Mouse (Mus musculus): ENCODE results near the gene Aldh18a1. TPM values are rescaled to one million over a fixed set of nuclear protein-coding genes. Genes with fewer than 3 reads are reported as not detected.

The Aldh18a1 gene
- polyA plus RNA-seq, 1 experiment, result 1.1 TPM

- Histone ChIP-seq H3K27ac (replicated peaks; ENCODE audit: low read depth, low read length) (no peak overlapping the region), H3K4me1 (ENCODE audit: control insufficient read depth, insufficient read depth, insufficient read length, low read length) (no peaks in the 10 kb centered on the region), H3K4me3 (ENCODE audit: insufficient read depth, low read depth, low read length) (no peak overlapping the region)
These were observed 32.2 kb downstream of the Aldh18a1 start for GRCm38 (mm10) chr19:40556029-40556428.

- Histone ChIP-seq H3K4me1 (ENCODE audit: control insufficient read depth, insufficient read depth, insufficient read length, low read length) (no peaks in the 10 kb centered on the region), H3K4me3 (ENCODE audit: insufficient read depth, low read depth, low read length) (no peak overlapping the region), H3K27ac (replicated peaks; ENCODE audit: low read depth, low read length) (no peak overlapping the region)
These were observed 33.1 kb downstream of the Aldh18a1 start for GRCm38 (mm10) chr19:40555136-40555535.

DNA sequence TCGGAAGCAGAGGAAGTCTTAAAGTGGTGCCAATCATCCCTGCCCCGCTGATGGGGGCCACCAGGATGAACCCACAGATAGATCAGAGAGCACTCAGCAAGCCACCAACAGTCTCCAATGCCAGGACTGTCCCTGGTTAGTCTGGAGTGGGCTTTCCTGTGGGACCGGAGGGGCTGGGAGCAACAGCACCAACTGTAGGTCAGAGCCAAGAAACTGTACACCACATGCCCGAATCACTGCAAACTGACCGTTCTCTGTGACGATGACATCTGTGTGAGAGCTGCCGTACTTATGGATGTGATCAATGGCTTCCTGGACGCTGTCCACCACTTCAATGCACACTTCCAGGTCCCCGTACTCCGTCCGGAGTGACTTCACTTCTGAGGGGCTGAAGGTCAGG is 33.9 kb downstream of the Aldh18a1 start:
- Histone ChIP-seq H3K4me3 (ENCODE audit: insufficient read depth, low read depth, low read length) (no peak overlapping the region), H3K4me1 (ENCODE audit: control insufficient read depth, insufficient read depth, insufficient read length, low read length) (no peaks in the 10 kb centered on the region), H3K27ac (replicated peaks; ENCODE audit: low read depth, low read length) (no peak overlapping the region)

DNA sequence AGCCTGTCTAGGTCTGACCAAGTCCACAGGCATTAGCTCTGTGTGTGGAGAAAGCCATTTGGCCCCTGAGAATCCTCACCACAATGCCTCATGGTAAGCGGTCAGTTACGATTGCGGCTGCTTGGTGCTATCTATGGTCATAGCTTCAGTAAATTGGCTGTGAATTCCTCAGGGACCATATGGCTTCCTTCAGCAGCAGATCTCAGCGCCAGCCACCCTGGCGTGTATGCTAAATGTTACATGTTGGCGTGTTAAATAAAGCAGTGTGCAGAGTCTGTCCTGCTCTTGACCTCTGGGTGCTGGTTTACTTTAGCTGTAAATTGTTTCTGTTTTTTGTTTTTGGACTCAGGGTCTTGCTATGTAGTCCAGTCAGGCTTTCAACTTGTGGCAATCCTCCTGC is 34.4 kb downstream of the Aldh18a1 start:
- Histone ChIP-seq H3K4me1 (ENCODE audit: control insufficient read depth, insufficient read depth, insufficient read length, low read length) (no peaks in the 10 kb centered on the region), H3K4me3 (ENCODE audit: insufficient read depth, low read depth, low read length) (no peak overlapping the region), H3K27ac (replicated peaks; ENCODE audit: low read depth, low read length) (no peak overlapping the region)

DNA sequence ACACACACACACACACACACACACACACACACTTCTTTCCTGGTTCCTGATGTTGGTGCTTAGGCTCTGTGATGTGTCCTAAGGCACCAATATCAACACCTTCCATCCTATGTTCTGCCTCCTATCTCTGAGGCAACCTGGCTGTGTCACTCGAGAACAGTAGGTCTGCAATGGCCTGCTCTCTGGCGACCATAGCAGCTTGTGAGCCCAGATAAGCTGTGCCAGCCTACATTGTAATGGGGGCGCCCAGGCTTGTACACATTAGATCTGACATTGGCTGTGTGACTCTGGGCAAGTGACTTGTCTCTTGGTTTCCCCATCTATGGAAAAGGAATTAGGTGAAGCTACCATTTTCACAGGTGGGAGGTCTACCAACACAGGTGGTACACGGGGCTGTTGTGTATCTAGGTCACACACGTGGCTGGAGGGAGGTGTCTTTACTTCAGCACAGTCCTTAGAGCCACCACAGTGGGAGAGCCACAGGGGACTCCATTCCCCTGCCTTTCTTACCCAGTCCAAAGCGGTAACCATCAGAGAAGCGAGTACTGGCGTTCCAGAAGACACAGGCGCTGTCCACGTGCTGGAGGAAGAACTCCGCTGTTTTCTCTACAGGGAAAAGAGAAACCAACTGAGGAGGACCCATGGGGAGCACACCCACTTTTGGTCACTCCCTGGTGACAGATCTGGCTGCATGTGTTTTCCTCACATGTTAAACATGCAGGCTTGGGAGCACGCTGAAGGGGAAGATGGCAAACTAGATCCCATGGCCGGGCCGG is 35.1 kb downstream of the Aldh18a1 start:
- Histone ChIP-seq H3K4me1 (ENCODE audit: control insufficient read depth, insufficient read depth, insufficient read length, low read length) (no peaks in the 10 kb centered on the region), H3K27ac (replicated peaks; ENCODE audit: low read depth, low read length) (no peak overlapping the region), H3K4me3 (ENCODE audit: insufficient read depth, low read depth, low read length) (no peak overlapping the region)

DNA sequence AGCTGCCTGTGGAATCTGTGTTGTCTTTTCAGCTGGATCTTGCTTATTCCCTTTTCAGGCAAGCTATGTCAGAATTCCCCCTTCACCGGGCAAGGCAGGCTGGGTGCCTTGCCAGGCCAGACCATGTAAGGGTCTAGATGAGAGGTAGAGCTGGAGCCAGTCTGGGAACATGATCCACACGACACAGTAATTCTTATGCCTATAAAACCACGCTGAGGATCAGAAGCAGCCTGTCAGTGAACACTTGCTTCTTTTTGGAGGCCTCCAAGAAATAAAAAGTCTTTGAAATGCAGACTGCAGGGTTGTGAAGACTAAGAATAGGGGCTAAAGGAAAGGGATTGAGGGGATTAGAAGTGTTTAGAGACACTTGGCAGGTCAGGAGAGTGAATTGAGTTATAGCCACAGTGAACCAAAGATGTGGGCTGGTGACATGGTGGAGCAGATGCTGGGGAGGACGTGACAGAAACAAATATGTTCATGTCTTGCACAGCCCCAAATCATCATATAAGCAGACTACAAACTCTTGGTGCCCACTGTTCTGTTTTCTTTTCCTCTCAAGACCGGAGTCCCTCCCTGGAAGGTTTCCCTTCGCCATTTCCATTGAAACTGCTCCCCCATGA is 38.6 kb downstream of the Aldh18a1 start:
- no peak overlapping the region for H3K4me3 ChIP-seq (ENCODE audit: insufficient read depth, low read depth, low read length)

DNA sequence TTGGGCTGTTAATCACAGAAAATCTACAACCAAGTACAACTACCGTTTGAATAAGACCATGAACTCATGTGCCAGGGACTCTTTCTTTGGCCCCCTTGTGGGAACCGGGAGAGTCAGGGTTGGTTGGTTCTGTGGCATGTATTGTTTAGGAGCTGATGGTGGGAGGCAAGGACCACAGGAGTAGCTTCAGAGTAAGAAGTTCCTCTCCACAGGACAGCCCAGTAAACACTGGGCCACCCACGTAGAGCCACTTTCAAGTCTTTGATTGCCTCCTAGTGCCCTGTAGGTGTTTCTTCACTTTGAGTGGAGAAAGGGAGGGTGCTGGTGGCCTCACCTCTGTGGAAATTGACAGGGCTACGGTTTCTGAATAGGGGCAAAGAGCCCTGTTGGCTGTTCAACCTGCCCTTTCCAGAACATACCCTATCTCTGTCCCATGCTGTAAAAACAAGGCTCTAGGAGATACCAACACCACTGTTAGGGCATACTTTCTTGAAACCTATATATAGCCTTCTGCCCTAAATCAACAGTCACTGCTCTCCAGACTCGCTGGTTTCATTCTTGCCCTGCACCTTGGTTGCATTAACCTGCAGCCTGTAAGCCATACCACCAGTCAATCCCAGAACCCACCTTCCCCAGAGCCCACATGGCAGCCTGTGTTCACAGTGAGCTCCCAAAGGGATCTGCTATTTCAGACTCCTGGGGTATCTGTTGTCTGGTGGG is 39.3 kb downstream of the Aldh18a1 start:
- no peak overlapping the region for H3K4me3 ChIP-seq (ENCODE audit: insufficient read depth, low read depth, low read length)
- H3K4me1 ChIP-seq (ENCODE audit: control insufficient read depth, insufficient read depth, insufficient read length, low read length), result no peaks in the 10 kb centered on the region
- H3K27ac ChIP-seq (replicated peaks; ENCODE audit: low read depth, low read length), result no peak overlapping the region

More for the DNA sequence above, 38.6 kb downstream of the Aldh18a1 start:
- Histone ChIP-seq H3K4me1 (ENCODE audit: control insufficient read depth, insufficient read depth, insufficient read length, low read length) (no peaks in the 10 kb centered on the region), H3K27ac (replicated peaks; ENCODE audit: low read depth, low read length) (no peak overlapping the region)

- no peak overlapping the region for H3K4me3 ChIP-seq (ENCODE audit: insufficient read depth, low read depth, low read length)
- no peak overlapping the region for H3K27ac ChIP-seq (replicated peaks; ENCODE audit: low read depth, low read length)
These were observed 39.9 kb downstream of the Aldh18a1 start for GRCm38 (mm10) chr19:40548386-40548785.

GRCm38 (mm10) chr19:40544856-40545255 is 43.4 kb downstream of the Aldh18a1 start:
- no peak overlapping the region for H3K27ac ChIP-seq (replicated peaks; ENCODE audit: low read depth, low read length)
- no peaks in the 10 kb centered on the region for H3K4me1 ChIP-seq (ENCODE audit: control insufficient read depth, insufficient read depth, insufficient read length, low read length)
- H3K4me3 ChIP-seq (ENCODE audit: insufficient read depth, low read depth, low read length), result no peak overlapping the region

More at GRCm38 (mm10) chr19:40548386-40548785, 39.9 kb downstream of the Aldh18a1 start:
- no peaks in the 10 kb centered on the region for H3K4me1 ChIP-seq (ENCODE audit: control insufficient read depth, insufficient read depth, insufficient read length, low read length)

DNA sequence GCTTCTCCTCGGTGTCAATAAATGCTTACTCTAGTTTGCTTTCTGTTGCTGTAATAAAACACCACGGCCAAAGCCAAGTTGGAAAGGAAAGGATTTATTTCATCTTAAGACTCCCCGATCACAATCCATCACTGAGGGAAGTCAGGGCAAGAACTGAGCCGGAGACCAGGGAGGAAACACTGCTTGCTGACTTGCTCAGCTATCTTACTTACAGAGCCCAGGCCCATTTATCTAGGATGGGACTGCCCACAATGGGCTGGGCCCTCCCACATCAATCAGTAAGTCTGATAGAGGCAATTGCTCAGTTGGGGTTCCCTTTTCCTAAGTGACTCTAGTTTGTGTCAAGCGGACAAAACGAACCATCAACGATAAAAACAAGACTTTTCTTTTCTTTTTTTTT is 45.5 kb downstream of the Aldh18a1 start:
- H3K27ac ChIP-seq (replicated peaks; ENCODE audit: low read depth, low read length), result no peak overlapping the region
- no peak overlapping the region for H3K4me3 ChIP-seq (ENCODE audit: insufficient read depth, low read depth, low read length)
- H3K4me1 ChIP-seq (ENCODE audit: control insufficient read depth, insufficient read depth, insufficient read length, low read length), result no peaks in the 10 kb centered on the region

DNA sequence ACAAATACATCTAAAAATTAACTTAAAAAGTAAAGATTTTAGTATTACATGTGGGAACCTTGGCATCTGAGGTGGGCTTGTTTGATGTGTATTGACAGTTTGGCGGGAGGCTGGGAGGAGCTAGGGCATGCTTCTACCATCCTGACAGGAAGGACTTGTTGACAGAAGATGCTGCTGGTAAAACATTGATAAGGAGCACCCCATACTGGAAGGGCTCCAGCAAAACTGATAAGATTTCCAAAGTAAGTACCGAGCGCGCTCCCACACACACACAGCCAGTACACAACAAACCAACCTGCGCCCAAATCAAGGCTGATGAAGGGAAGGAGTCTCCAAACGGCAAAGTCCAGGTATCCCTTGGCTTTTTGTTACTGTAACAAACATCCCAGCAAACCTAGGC is 51.7 kb downstream of the Aldh18a1 start:
- Histone ChIP-seq H3K4me1 (ENCODE audit: control insufficient read depth, insufficient read depth, insufficient read length, low read length) (no peaks in the 10 kb centered on the region), H3K27ac (replicated peaks; ENCODE audit: low read depth, low read length) (no peak overlapping the region), H3K4me3 (ENCODE audit: insufficient read depth, low read depth, low read length) (no peak overlapping the region)

DNA sequence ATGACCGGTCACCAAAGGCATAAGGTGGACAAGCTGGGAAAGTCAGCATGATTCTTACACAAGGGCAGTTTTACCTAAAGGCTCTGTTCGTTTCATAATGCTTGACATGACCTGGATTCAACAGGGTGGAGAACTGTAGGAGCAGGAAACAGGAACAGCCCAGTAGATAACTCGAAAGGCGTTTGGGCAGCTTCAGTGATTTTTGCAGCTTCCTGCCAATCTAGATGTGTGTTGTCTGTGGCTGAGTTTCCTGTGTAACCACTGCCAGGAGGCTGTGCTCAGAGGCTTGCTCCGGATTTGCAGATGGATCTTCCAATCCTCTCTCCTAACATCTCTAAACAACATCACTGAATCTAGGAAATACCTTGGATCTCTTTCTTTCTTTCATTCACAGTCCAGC is 55.7 kb downstream of the Aldh18a1 start:
- Histone ChIP-seq H3K4me1 (ENCODE audit: control insufficient read depth, insufficient read depth, insufficient read length, low read length) (no peaks in the 10 kb centered on the region), H3K27ac (replicated peaks; ENCODE audit: low read depth, low read length) (no peak overlapping the region), H3K4me3 (ENCODE audit: insufficient read depth, low read depth, low read length) (no peak overlapping the region)

GRCm38 (mm10) chr19:40530323-40530722 is 57.9 kb downstream of the Aldh18a1 start:
- Histone ChIP-seq H3K27ac (replicated peaks; ENCODE audit: low read depth, low read length) (no peak overlapping the region), H3K4me1 (ENCODE audit: control insufficient read depth, insufficient read depth, insufficient read length, low read length) (no peaks in the 10 kb centered on the region), H3K4me3 (ENCODE audit: insufficient read depth, low read depth, low read length) (no peak overlapping the region)

- no peak overlapping the region for H3K4me3 ChIP-seq (ENCODE audit: insufficient read depth, low read depth, low read length)
- no peaks in the 10 kb centered on the region for H3K4me1 ChIP-seq (ENCODE audit: control insufficient read depth, insufficient read depth, insufficient read length, low read length)
- H3K27ac ChIP-seq (replicated peaks; ENCODE audit: low read depth, low read length), result no peak overlapping the region
These were observed 60.0 kb downstream of the Aldh18a1 start for GRCm38 (mm10) chr19:40528254-40528653.

DNA sequence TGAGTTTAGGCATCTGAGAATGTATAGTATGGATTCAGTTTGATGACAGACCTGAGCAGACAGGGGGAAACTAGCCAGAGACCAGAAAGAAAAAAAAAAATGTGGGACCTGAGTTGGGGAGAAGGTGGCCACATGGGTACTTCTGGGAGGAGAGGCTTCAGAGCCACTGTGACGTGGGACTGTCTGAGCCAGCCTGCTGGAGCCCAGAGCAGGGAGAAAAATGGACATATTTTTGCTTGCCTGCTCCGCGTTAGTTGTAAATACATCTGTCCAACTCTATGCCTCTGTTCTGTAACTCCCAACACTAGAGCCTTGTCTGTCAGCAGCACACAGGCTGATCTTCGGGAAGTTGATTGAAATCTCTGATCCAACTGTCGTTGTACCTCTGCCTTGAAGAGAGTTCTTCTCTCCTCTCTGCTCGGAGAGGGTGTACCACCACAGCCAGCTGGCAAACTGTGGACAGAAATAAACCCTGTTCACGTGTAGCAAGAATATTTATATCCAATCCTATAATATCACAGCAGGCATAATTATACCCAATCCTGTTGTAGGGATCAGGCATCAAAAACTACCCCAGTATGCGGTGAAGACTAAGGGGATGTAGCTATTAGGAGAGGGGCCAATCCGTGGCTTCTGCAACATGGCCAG is 61.8 kb downstream of the Aldh18a1 start:
- H3K27ac ChIP-seq (replicated peaks; ENCODE audit: low read depth, low read length), result no peak overlapping the region
- no peaks in the 10 kb centered on the region for H3K4me1 ChIP-seq (ENCODE audit: control insufficient read depth, insufficient read depth, insufficient read length, low read length)
- no peak overlapping the region for H3K4me3 ChIP-seq (ENCODE audit: insufficient read depth, low read depth, low read length)

Measured in brown adipose tissue, adult 24 weeks (tissue).